18 mouse cellular contexts compared by ENCODE assay signal in the genomic region with DNA sequence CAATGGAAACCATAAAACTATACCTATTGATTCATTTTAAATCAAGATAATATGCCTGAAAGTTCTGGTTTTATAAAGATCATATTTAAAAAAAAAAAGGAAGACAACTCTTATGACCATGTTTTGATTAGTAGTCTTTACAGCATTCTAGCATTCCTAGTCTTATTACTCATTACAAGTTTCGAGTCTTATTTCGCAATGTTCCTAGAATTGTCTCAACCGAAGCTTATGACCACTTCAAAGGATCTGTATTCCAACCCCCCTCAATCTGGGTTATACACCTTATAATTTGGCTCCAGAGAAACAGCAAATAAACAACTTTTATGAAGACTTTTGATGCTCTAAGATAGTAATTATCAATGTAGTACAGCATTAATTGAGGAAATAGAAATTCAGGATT.
"Had no signal": no experiment of that assay in that cellular context is flagged by ENCODE, and none has a peak within 500 bp of the region (broad histone marks: within the 10 kb centered on the region; RNA-seq: fewer than 3 reads in every experiment).

No protein-coding gene starts in this region.

- DNase-seq: kidney, adult 8-10 months; kidney, postnatal 10 days; kidney, postnatal 4 days; left cerebral cortex, postnatal 4 days; liver, postnatal 0 days; retina, postnatal 1 day; thymus, adult 18-20 months; thymus, postnatal 14 days; thymus, postnatal 4 days had no signal

- H3K4me3 ChIP-seq: kidney, embryonic 15.5 days; limb, embryonic 12.5 days; limb, embryonic 15.5 days; midbrain, embryonic 12.5 days; midbrain, embryonic 15.5 days; neural tube, embryonic 13.5 days had no signal

- H3K4me1 ChIP-seq: kidney, embryonic 15.5 days; limb, embryonic 12.5 days; limb, embryonic 15.5 days; midbrain, embryonic 12.5 days; midbrain, embryonic 15.5 days; neural tube, embryonic 13.5 days had no signal

- H3K4me2 ChIP-seq: kidney, embryonic 15.5 days; limb, embryonic 12.5 days; limb, embryonic 15.5 days; liver, embryonic 11.5 days; midbrain, embryonic 12.5 days; midbrain, embryonic 15.5 days; neural tube, embryonic 13.5 days had no signal

- H3K9ac ChIP-seq: kidney, embryonic 15.5 days; limb, embryonic 12.5 days; limb, embryonic 15.5 days; liver, embryonic 14.5 days; liver, postnatal 0 days; midbrain, embryonic 12.5 days; midbrain, embryonic 15.5 days; neural tube, embryonic 13.5 days had no signal

- H3K9me3 ChIP-seq: kidney, embryonic 15.5 days; limb, embryonic 12.5 days; limb, embryonic 15.5 days; midbrain, embryonic 12.5 days; midbrain, embryonic 15.5 days; neural tube, embryonic 13.5 days had no signal

- H3K27ac ChIP-seq: kidney, embryonic 15.5 days; limb, embryonic 12.5 days; limb, embryonic 15.5 days; liver, embryonic 14.5 days; macrophage; midbrain, embryonic 12.5 days; midbrain, embryonic 15.5 days; neural tube, embryonic 13.5 days had no signal

- H3K36me3 ChIP-seq: kidney, embryonic 15.5 days; limb, embryonic 12.5 days; limb, embryonic 15.5 days; midbrain, embryonic 12.5 days; midbrain, embryonic 15.5 days; neural tube, embryonic 13.5 days had no signal

- H3K27me3 ChIP-seq: kidney, embryonic 15.5 days; limb, embryonic 15.5 days; midbrain, embryonic 12.5 days; midbrain, embryonic 15.5 days; neural tube, embryonic 13.5 days had no signal

- ATAC-seq: liver, postnatal 0 days; midbrain, embryonic 15.5 days had no signal
